Mouse (Mus musculus) cerebellum, postnatal 4 days (tissue): ENCODE measurements around the gene Tmsb4x.

ENCODE experiments used
- DNase-seq, 2 experiments: peaks; one replicate each; pipeline ENCODE4 v3.0.0; 2022; ENCODE audit warnings: low spot score in 2 of 2, mixed read lengths in 1 of 2

Gene Tmsb4x

DNA sequence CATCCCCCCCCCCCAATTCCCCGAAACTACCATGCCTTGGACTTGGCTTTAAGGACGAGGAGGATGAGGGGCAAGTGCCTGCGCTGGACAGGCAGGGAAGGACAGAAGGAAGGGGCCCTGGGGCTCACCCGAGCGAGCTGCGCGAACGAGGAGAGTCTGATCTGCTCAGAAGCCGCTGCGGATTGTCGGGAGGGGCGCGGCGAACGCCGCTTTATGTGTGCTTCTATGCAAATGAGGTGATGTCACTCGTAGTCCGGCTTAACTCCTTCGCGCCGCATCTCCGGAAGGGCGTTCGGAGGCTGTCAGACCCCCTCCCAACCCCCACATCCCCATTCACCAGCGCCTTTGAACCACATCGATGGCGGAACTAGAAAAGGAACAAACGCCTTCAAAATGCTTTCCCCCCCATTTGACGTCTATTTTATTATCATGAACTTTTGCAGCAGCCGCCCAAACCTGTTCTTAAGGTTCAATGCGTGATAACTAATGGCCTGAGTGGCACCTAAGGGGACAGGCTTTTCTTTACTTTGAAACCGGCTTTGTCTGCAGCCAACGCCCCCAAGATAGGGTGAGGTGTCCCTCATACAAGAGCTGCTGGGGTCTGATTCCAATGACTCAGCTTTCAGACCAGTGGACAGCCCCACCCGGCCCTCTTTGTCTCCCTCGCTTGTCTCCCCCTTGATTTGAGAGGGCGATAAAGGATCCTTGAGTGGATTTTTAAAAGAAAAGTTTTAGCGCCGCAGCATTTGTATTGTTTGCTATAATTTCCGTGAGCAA, at the start of gene Tmsb4x:
Tmsb4x (minus strand) TSS at position 338 of the 777 bp plus-strand sequence.
- DNase-seq: peak; percentile 61 to 84

DNA sequence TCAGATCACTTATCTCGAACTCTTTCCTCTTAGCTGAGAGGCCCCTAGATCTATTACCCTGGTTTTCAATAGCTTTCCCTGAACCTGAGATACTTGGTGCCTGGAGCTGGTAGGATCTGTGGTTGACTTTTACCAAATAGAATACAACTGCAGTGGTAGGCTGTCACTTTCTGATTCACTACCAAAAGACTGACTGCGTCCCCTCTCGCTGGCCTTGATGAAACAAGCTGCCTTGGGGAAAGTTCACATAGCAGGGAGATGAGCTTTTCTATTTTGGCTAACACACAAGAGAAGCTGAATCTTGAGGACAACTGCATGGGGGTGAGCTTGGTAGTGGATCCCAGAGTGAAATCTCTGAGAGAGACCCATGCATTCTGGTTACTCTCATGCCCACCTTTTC, 32.6 kb upstream of the Tmsb4x start:
- no peak for DNase-seq

DNA sequence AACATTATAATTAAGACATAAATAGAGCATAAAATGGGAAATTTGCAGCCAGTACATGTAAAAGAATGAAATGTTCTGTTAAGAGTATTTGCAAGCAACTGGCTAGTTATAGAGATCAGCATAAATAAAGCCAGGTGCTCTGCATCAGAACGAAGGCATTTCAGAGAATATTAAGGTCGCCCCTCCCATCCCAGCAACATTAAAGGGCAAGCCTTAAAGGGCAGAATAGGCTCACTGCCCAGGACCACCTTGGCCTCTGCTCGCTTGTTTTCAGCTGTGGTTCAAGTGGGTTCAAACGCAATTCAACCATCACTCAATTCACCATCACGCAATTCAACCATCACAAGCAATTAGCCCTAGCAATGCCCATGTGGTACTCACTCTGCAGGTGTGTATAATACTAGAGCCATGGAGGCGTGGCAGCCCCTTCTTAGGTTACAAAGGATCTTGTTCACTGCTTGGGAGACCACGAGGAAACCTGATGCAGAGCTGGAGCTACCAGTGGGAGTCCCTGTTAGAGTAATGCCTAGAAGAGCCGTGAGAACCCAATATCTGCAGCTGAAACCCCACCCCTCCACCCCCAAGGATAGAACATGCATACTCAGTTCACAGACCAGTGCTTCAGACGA, 30.3 kb upstream of the Tmsb4x start:
- no peak for DNase-seq

DNA sequence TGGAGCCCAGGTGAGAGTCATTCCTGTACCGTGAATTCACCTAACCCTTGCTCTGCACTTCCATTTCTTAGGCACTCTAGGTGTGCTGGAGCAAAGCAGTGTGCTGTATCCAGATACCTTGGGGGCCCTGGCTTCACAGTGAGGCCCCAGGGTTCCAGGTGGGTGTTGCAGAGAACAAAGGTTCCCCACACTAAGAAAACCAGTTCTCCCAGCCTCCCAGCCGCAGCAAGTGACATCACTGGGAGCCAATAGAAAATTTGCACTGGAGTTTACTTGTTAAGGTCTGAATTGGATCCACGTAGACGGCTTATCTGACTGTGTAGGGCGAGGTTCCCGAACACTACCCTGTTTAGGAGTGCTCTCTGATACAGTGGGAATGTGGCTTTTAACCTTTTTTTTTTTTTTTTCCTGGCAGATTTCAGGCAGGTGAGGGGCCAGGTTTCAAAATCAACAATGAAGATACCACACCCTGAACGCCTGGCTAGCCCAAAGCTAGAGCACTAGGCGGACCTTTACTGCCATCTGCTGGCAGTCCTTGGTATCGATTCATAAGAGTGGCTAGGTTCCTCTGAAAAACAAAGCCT, 24.1 kb upstream of the Tmsb4x start:
- DNase-seq: peak; percentile 54 to 75

DNA sequence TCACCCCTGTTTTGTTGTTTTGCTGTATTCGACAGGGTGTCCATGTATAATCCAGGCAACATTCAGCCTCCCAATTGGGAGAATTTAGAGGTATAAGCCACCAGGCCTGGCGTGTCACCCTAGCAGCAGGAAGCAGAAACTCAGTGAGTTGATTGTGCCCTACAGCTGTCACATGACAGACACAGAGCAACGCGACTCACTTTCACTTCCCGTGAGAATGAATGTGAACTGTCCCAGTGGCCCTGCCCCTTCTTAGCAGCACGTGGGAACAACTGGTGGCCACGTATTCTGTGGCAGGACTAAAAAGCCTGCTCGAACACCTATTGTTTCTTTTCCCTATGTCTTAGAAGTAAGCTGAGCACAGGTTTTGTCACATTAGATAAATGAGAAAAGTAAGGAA, 22.0 kb upstream of the Tmsb4x start:
- no peak for DNase-seq

DNA sequence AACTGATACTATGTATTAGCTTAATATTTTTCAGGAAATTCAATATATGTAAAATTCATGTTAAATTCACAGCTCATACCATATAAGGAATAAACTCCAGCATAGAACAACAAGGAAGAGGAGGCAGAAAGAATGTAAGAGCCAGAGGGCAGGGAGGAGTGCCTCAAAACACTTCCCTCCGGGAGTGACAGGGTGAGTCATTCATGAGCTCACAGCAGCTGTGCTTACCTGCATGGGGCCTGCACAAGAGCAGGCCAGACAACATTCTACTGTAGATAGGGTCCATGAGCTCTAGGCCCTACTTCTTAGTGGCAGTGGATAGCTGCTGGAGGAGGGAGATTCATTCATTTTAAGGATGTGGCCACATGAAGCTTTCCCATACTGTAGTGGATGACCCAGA, 20.7 kb upstream of the Tmsb4x start:
- DNase-seq: no peak

DNA sequence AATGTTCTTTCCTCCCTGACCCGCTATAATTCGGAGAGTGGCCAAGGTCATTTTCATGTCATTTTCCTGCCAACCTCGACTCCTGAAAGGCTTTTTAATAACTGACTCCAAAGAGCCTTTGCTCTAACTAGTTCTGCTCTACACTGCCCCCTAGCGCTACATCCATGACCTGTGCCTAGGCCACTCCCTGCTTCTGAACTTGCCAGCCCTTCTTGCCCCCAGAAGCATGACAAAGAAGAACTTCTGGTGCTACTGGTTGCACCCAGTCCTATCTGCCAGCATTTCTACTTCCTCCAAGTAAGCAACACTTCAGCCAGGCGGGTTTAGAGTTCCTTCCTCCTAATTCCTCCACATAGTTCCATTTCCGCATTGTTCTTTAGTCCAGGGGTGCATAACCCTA, 20.1 kb upstream of the Tmsb4x start:
- DNase-seq: peak in 1 of 2 experiments; percentile 40

DNA sequence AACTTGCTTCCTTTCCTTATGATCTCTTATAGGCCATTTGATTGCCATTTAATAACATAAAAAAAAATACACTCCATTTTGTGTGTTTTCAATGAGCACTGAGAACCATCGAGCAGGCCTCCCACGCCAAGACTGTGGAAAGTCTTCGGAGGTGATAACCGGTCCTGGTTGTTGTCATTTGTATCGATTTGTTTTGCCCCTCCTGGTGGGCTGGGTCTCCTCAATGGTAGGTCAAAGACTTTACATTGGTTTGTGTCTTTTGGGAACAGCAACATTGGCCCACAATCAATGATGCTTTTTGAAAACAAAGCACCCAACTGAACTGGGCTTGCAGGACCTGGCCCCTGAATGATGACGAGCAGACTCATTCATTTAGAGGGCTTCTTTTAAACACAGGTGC, 18.6 kb upstream of the Tmsb4x start:
- no peak for DNase-seq

DNA sequence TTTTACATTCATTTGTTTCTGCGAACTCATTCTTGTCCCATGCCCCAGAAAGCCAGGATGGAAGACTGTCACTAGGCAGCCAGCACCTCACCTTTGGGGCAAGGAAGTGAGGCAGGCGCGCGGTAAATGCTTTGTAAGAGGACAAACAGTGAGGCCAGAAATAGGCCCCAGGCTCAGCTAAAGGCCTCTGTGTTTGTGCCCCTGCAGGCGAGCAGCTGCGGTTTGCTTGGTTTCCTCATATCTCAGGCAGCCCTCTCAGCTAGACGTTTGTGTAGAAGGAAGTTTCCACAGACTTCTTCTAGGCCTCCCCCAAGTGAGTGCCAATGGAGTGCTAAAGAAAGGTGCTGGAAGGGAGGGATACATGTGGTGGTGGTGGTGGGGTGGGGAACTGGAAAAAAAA, 18.0 kb upstream of the Tmsb4x start:
- no peak for DNase-seq

DNA sequence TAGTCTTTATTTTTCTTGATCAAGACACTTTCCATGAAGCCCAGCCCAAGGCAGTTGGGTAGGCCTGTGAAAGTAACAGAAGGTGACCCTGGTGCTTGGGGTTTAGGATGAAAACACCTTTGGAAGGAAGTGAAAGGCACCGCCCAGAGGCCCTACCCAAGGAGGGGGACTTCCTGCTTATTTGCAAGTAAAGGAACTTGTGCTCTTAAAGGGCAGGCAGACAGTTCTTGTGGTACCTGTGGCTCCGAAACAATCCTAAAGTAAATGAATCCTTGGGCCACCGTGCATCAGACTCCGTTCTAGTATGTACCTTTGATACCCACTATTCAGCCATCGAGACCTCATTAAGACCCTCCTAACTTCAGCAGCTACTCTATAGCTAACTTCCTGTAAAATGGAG, 17.5 kb upstream of the Tmsb4x start:
- DNase-seq: no peak

DNA sequence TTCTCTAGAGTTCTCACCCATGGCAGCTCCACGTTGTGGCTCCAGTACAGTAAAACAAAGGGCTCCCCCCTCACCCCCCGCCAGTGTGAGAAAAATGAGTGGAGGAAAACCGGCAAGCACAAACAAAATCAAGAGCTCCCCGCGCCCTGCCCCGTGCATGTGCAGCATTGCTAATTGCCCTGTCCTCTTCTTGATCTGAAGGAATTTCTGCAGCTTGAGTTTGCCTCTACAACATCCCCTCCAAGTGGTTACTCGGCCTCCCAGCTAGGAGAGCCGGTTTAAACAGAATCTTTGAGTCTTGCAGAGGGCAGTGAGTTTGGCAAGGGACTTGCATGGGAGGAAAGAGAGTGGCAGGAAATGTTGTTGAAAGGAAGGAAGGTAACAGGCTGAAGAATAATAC, 3.6 kb upstream of the Tmsb4x start:
- DNase-seq: no peak

DNA sequence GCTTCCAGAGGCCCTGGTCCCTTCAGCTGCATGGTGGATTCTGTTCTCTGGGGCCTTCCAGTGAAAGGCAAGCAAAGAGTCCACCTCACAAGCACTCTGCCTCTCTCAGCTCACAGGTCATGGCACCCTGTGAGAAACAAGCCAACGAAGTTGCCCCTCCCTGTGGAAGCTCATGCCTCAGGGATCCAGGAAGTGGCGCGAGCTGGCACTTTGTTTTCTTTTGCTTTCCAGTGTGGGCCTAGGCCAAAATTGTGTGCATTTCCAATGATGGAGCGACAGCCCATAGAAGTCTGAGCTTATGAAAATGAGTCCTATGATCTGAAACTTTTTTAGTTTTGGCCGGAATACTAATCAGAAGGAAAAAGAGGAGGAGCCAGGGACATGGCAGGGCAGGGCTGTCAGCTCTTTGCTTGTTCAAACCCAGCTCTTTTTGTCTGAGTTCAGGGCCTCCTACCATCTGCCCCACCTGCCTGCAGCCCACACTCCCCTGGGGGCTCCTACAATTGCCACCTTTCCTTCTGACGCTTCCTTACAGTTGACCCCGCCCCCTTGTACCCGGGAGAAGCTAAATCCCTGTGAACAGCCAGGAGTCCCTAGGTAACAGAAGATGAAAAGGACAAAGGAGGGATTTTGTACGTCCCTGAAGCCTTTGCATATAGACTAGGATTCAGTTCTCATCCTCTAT, 2.9 kb upstream of the Tmsb4x start:
- DNase-seq: no peak

DNA sequence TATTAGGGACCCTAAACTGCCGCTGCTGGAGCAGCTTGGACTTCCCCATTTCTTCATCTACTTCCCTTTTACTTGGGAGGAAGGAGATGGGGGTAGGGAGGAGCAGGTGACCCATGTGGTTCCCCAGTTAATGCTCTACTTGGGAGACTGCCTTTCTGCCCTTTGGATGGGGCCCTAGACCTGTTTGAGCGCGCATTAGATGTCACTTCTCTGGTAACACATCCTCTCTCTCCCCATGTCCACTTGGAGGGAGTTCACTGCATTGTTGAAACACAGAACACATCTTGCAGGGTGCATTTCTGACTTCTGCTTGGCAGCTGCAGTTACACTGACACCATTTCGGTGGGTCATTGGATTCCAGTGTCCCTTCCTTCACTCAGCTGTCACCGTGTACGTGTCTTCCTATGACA, 1.2 kb upstream of the Tmsb4x start:
- no peak for DNase-seq

DNA sequence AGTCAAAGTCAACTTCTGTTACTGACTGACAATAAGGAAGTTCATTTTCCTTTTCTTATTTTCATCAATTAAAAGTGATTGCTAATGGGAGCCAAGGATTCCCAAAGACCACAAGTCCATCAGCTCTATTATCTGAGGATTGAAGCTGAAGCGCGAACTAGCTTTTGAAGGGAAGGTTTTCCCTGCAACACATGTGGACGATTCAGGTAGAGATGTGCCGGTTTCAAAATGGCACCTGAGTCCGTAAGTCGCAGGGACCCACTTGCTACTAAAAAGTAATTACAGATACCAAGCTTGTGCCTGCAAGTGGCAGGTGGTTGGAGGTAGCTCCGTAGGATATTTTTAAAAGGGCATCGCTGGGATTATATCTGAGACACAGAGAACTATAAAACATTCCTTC, 713 bp upstream of the Tmsb4x start:
- DNase-seq: no peak

DNA sequence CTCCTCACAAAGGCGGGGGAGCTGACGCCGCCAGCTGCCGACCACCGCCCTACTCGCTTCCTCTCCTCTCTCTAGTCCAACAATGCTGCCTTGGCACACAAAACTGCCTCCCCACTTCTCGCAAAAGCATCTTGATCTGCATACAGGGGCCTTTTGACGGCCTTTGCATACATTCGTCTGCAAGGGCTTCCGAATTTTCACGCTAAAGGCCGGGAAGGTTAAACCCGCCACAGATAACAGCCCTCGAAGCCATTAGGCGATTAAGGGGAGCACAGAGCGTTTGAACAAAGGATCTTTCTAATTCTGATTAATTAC, 652 bp downstream of the Tmsb4x start:
- peak in 1 of 2 experiments; percentile 34 for DNase-seq

DNA sequence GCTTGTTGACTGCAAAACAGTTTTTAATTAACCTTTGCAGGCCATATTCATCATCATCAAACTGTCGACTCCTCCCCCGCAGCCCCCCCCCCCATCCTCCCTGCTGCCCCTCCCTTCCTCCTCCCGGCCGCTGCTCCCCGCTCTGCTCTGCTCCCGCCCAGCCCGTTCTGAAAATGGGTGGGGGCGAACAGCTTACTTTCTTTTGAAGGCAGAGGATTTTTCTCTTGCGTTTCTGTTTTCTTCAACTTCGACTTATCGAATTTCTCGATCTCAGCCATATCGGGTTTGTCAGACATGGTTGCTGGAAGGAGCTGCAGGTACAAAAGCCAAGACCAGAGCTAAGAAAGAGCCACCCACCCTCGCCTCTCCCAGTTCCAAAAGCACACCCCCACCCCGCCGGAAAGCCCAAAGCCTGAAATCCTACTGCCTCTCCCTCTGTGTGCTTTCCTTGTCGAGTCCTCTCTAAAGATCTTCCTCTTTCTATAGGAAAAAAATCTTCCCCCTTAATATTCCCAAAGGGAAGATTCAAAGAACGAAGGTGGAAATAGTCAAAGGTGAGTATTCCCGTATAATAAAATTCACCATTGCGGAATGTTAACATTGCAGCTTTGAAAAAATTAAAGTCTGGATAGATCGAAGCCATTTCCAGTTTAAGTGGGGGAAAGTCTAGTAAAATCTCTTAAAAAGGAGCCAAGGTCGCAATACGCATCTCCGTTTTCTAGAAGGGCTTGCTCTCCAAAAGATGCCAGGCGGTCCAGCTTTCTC, 1.2 kb downstream of the Tmsb4x start:
- DNase-seq: no peak

DNA sequence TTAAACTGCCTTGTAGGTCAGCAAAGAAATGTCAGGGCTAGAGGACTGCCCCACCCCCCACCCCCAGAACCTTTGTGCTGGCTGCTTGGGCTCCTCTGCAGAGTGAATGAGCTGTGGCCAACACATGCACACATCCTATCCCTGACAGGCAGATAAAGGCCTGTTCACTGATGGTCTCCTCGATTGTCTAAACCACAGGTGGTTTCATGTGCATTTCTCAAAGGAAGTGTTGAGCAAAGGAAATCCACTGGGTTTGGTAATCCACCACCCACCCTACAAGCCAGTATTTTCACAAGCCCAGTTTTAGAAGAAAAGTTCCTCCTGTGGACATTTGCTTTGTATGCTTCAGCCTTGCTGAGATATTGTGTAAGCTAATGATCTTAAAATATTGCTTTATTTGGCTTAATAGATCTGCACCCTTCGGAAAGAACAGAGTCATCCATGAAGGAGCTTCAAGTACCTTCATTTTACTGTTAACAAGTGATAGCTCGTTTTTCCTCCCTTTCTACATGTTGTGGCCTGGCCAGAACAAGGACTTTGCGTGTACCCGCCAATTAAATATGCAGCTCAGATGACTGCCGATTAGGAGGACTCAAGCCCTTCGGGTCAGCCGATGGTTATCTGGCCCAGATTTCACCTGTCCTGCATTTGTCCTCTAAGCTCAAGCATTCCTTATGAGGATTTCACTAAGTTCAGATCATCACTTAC, 3.1 kb downstream of the Tmsb4x start:
- DNase-seq: no peak

DNA sequence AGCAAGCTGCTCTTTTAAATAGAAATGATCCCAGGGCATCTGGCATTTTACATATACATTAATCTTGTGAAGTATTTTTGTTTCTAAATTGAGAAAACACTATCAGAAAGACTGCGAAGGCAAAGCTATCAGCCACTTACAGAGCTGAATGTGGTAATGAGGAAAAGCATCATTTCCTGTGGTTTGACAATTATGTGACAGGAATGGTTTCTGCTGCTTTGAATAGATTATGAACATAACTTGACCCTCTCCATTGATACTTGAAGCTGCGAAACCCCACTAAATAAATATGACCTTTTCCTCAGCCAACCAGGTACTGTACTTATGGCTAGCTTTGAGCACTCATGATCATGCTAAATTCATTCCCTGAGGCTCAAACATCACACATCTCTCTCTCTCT, 7.8 kb downstream of the Tmsb4x start:
- DNase-seq: no peak

DNA sequence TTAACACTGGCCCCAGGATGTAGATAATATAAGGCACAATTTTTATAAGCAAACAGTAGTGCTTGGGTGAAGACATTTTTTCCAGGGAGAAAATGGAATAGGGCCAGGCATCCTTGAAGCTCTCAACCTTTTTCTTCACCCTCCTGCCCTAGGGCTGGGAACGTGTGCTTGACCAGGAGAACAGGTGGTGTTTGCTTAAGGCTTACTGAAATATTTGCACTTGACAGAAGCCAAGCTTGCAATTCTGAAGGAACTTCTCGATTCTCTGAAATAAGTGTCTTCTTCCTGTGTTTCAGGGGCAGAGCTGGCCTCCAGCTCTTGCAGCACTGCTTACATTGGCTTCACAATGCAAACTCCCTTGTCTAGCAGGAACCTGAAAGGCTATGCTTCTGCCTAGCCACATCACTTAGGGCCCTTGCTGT, 13.9 kb downstream of the Tmsb4x start:
- no peak for DNase-seq

DNA sequence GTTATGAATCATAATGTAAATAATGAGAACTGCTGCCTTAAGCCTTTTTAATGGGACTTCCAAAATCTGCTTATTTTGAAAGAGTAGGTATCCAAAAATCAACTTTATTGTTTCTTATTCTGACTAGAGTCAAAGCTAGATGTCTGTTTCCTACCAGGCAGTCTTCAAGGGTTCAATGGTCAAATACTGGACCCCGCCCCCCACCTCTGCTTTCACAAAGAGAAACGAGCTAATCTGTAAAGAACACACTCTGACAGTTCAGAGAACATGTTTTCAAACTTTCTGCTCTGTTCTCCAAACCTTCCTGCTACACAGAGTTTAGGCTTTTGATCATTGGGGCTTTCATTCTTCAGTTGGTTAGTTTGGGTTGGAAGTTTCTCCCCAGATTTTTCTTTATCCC, 22.8 kb downstream of the Tmsb4x start:
- no peak for DNase-seq

DNA sequence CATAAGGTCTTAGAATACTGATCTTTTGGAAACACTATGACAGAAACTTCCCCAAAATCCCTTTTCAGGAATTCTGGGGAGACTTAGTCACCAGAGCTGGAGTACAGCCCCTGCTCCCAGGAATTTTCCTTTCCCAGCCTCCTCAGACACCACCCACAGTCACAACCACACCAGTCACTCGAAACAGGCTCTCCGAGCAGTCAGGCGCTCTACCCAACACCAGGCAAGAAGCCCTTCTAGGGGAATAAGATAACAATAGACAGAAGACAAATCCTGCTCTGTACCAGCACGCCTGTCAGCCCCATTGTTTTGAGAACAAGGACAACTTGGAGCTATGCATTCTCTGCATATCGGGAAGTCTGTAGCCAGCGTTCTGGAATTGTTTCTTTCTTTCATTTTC, 25.6 kb downstream of the Tmsb4x start:
- no peak for DNase-seq
